Mouse (Mus musculus) kidney, adult 2 months (tissue): ENCODE data around the gene Med18. TPM values are rescaled to one million over a fixed set of nuclear protein-coding genes. Genes with fewer than 3 reads are reported as not detected.

Source experiments
- DNase-seq: peaks from one replicate; pipeline ENCODE4 v3.0.0; 2021
- H3K27ac ChIP-seq: fragments of 200-500 bp; 2 replicates; pipeline ENCODE4 v1.5.1; 2012; ENCODE audit warnings: low read depth, low read length, control low read depth, inconsistent platforms; ENCODE audit not compliant: insufficient read depth
- H3K27me3 ChIP-seq: fragments of 200-500 bp; replicated peaks from 2 replicates; pipeline ENCODE4 v1.6.1; 2012; ENCODE audit warnings: mild to moderate bottlenecking, moderate library complexity, low read length, inconsistent platforms; ENCODE audit not compliant: control insufficient read depth, insufficient read depth
- H3K36me3 ChIP-seq: fragments of 200-500 bp; 2 replicates; pipeline ENCODE4 v1.6.1; 2012; ENCODE audit warnings: mild to moderate bottlenecking, moderate library complexity, low read length, inconsistent platforms; ENCODE audit not compliant: control insufficient read depth, insufficient read depth
- H3K4me1 ChIP-seq: fragments of 200-500 bp; 2 replicates; pipeline ENCODE4 v1.6.1; 2011; ENCODE audit warnings: low read length; ENCODE audit not compliant: control insufficient read depth, insufficient read depth
- H3K4me3 ChIP-seq: fragments of 200-500 bp; 2 replicates; pipeline ENCODE4 v1.5.1; 2011; ENCODE audit warnings: mild to moderate bottlenecking, low read depth, low read length, control low read depth; ENCODE audit not compliant: insufficient read depth
- CTCF ChIP-seq: fragments of 200-500 bp; conservative IDR thresholded peaks from 2 replicates; pipeline ENCODE4 v1.5.1; 2011; ENCODE audit warnings: low read depth, mild to moderate bottlenecking, control low read depth, low read length, moderate library complexity, mixed read lengths; ENCODE audit not compliant: insufficient read depth, insufficient read length
- POLR2A ChIP-seq: fragments of 200-500 bp; IDR thresholded peaks from one replicate; pipeline ENCODE4 v1.6.1; 2011; ENCODE audit warnings: low read depth, low read length, control low read depth
- WGBS: fragments of 180-500 bp; shearing (Covaris S2); methylation state at CpG from one replicate; pipeline ENCODE4 v1.1.7; 2018; 5-methylcytosine and 5-hydroxymethylcytosine counted together
- polyA plus RNA-seq: library from polyadenylated mRNA; depleted of rRNA; stranded (reverse); fragments of >200 nt; gene quantifications from 2 replicates; pipeline ENCODE4 v1.2.3, GENCODE M21; 2012

The Med18 gene
- polyA plus RNA-seq, 1 experiment = 2.9 TPM

GRCm38 (mm10) chr4:132455561-132455960, 8.2 kb downstream of the Med18 start:
- Histone ChIP-seq H3K27me3 (no peaks in the 10 kb centered on the region), H3K4me1 (no peaks in the 10 kb centered on the region; the same call in 1 of the 2 replicates), H3K36me3 (no peaks in the 10 kb centered on the region; the same call in 1 of the 2 replicates), H3K4me3 (no peak overlapping the region), H3K27ac (no peak overlapping the region; the same call in 1 of the 2 replicates)
- DNase-seq = no peak
- WGBS = 81% methylated on average over 6 of the region's 6 CpGs
- TF ChIP-seq CTCF (no peak), POLR2A (no peak)

- Histone ChIP-seq H3K4me1 (no peaks in the 10 kb centered on the region; the same call in 1 of the 2 replicates), H3K27ac (no peak overlapping the region), H3K4me3 (no peak overlapping the region), H3K36me3 (no peaks in the 10 kb centered on the region; the same call in 1 of the 2 replicates), H3K27me3 (no peaks in the 10 kb centered on the region)
- no peak for TF ChIP-seq CTCF
- 41% methylated on average over 3 of the region's 3 CpGs for whole genome bisulfite sequencing
- DNase-seq = peak; percentile 52
These were observed 8.6 kb downstream of the Med18 start for GRCm38 (mm10) chr4:132455146-132455545.

- H3K27me3 ChIP-seq = no peaks in the 10 kb centered on the region
- 83% methylated on average over 6 of the region's 6 CpGs for WGBS
These were observed 9.5 kb downstream of the Med18 start for GRCm38 (mm10) chr4:132454216-132454615.

GRCm38 (mm10) chr4:132449778-132450177, 13.9 kb downstream of the Med18 start:
- no peak for DNase-seq
- Histone ChIP-seq H3K4me1 (no peaks in the 10 kb centered on the region), H3K4me3 (no peak overlapping the region), H3K36me3 (no peaks in the 10 kb centered on the region), H3K27me3 (no peaks in the 10 kb centered on the region), H3K27ac (no peak overlapping the region)
- TF ChIP-seq CTCF (no peak), POLR2A (no peak)
- 90% methylated on average over 3 of the region's 3 CpGs for WGBS

More at GRCm38 (mm10) chr4:132454216-132454615, 9.5 kb downstream of the Med18 start:
- no peak overlapping the region for H3K4me3 ChIP-seq
- no peaks in the 10 kb centered on the region; the same call in 1 of the 2 replicates for H3K36me3 ChIP-seq
- no peak for DNase-seq
- TF ChIP-seq POLR2A = no peak
- peak; percentile 35; the same call in 1 of the 2 replicates for TF ChIP-seq CTCF
- H3K4me1 ChIP-seq = no peaks in the 10 kb centered on the region; the same call in 1 of the 2 replicates
- no peak overlapping the region for H3K27ac ChIP-seq

- no peaks in the 10 kb centered on the region for H3K27me3 ChIP-seq
- H3K36me3 ChIP-seq = no peaks in the 10 kb centered on the region
- peak; percentile 61 for DNase-seq
- H3K4me1 ChIP-seq = no peaks in the 10 kb centered on the region
- peak overlapping the region; percentile 69; the same call in 1 of the 2 replicates for H3K27ac ChIP-seq
- TF ChIP-seq CTCF = no peak
- no peak for TF ChIP-seq POLR2A
- 72% methylated on average over 12 of the region's 12 CpGs for WGBS
- H3K4me3 ChIP-seq = no peak overlapping the region
These were observed 17.6 kb downstream of the Med18 start for GRCm38 (mm10) chr4:132446105-132446504.

GRCm38 (mm10) chr4:132444516-132444915, 19.2 kb downstream of the Med18 start:
- no peak for TF ChIP-seq CTCF
- TF ChIP-seq POLR2A = no peak
- no peaks in the 10 kb centered on the region for H3K27me3 ChIP-seq
- 91% methylated on average over 8 of the region's 8 CpGs for WGBS
- H3K4me1 ChIP-seq = no peaks in the 10 kb centered on the region
- no peak overlapping the region for H3K27ac ChIP-seq
- H3K4me3 ChIP-seq = no peak overlapping the region
- H3K36me3 ChIP-seq = no peaks in the 10 kb centered on the region
- no peak for DNase-seq

GRCm38 (mm10) chr4:132437857-132438256, 25.9 kb downstream of the Med18 start:
- no peak overlapping the region for H3K27ac ChIP-seq
- no peaks in the 10 kb centered on the region for H3K4me1 ChIP-seq
- DNase-seq = no peak
- H3K27me3 ChIP-seq = no peaks in the 10 kb centered on the region
- H3K4me3 ChIP-seq = no peak overlapping the region
- 43% methylated on average over 11 of the region's 11 CpGs for WGBS
- no peaks in the 10 kb centered on the region for H3K36me3 ChIP-seq
- TF ChIP-seq POLR2A (no peak), CTCF (no peak)

- no peak for TF ChIP-seq POLR2A
- no peak for TF ChIP-seq CTCF
These were observed 30.9 kb downstream of the Med18 start for GRCm38 (mm10) chr4:132432717-132433372.

More at GRCm38 (mm10) chr4:132432717-132433372, 30.9 kb downstream of the Med18 start:
- no peak overlapping the region for H3K4me3 ChIP-seq
- no peak overlapping the region for H3K27ac ChIP-seq
- no peak for DNase-seq
- no peaks in the 10 kb centered on the region for H3K27me3 ChIP-seq
- no peaks in the 10 kb centered on the region for H3K36me3 ChIP-seq
- WGBS = 19% methylated on average over 14 of the region's 14 CpGs
- H3K4me1 ChIP-seq = peaks cover 3% of the 10 kb centered on the region; the same call in 1 of the 2 replicates
